Mouse (Mus musculus) intestine, embryonic 14.5 days (tissue): ENCODE data around the gene Rnf41. TPM values are rescaled to one million over a fixed set of nuclear protein-coding genes. Genes with fewer than 3 reads are reported as not detected.

ENCODE experiments used
- ATAC-seq: fragments of 200-750 bp; cut with Nextera tagmentation; replicated peaks from 2 replicates; pipeline ENCODE4 v1.8.0; 2017; ENCODE audit warnings: low read depth, moderate number of reproducible peaks, moderate TSS enrichment, moderate library complexity; ENCODE audit not compliant: low FRiP score, low TSS enrichment
- DNase-seq: peaks from one replicate; pipeline ENCODE4 v3.0.0-alpha.2; 2018; ENCODE audit warnings: low spot score
- H3K27ac ChIP-seq: fragments of 300-500 bp; sonication (generic); 2 replicates; pipeline ENCODE4 v1.5.1; 2014; ENCODE audit warnings: low read depth, mild to moderate bottlenecking, control low read depth
- H3K27me3 ChIP-seq: fragments of 300-500 bp; sonication (generic); replicated peaks from 2 replicates; pipeline ENCODE4 v1.6.1; 2014; ENCODE audit warnings: low read length, control low read depth; ENCODE audit not compliant: control insufficient read depth, insufficient read depth
- H3K36me3 ChIP-seq: fragments of 300-500 bp; sonication (generic); 2 replicates; pipeline ENCODE4 v1.6.1; 2014; ENCODE audit warnings: low read length, control low read depth; ENCODE audit not compliant: control insufficient read depth, insufficient read depth
- H3K4me1 ChIP-seq: fragments of 300-500 bp; sonication (generic); replicated peaks from 2 replicates; pipeline ENCODE4 v1.6.1; 2014; ENCODE audit warnings: low read length, control low read depth, mixed read lengths; ENCODE audit not compliant: control insufficient read depth, insufficient read depth
- H3K4me2 ChIP-seq: fragments of 300-500 bp; sonication (generic); 2 replicates; pipeline ENCODE4 v1.6.1; 2014; ENCODE audit warnings: low read length
- H3K4me3 ChIP-seq: fragments of 300-500 bp; sonication (generic); 2 replicates; pipeline ENCODE4 v1.5.1; 2014; ENCODE audit warnings: low read depth, low read length, control low read depth, mixed read lengths
- H3K9ac ChIP-seq: fragments of 300-500 bp; sonication (generic); 2 replicates; pipeline ENCODE4 v1.6.1; 2014; ENCODE audit warnings: mild to moderate bottlenecking, low read length
- H3K9me3 ChIP-seq: fragments of 300-500 bp; sonication (generic); 2 replicates; pipeline ENCODE4 v1.6.1; 2016; ENCODE audit warnings: low read length, control low read depth; ENCODE audit not compliant: control insufficient read depth
- WGBS: fragments of 180-500 bp; shearing (Covaris S2); extraction: QIAGEN DNeasy Blood & Tissue Kit; methylation state at CpG from one replicate; pipeline ENCODE4 v1.1.7; 2014; 5-methylcytosine and 5-hydroxymethylcytosine counted together
- polyA plus RNA-seq: library from polyadenylated mRNA; unstranded; fragments of >200 nt; fragmentation: Nextera tagmentation; extraction: Ambion mirVana; gene quantifications from 2 replicates; pipeline ENCODE4 v1.2.1, GENCODE M21; 2014

Gene Rnf41
- polyA plus RNA-seq, 1 experiment from 2014 or later, result 30.5 TPM

- Histone ChIP-seq H3K9me3 (no peaks in the 10 kb centered on the region), H3K4me1 (no peaks in the 10 kb centered on the region), H3K36me3 (peaks cover 51% of the 10 kb centered on the region), H3K9ac (no peak overlapping the region), H3K27ac (no peak overlapping the region), H3K27me3 (no peaks in the 10 kb centered on the region), H3K4me2 (no peak overlapping the region), H3K4me3 (no peak overlapping the region)
- DNase-seq (no peak), ATAC-seq (no peak)
- whole genome bisulfite sequencing, result 90% methylated on average over 10 of the region's 10 CpGs
Measured at GRCm38 (mm10) chr10:128441324-128442119, 30.1 kb downstream of the Rnf41 start.

- no peak overlapping the region for H3K27ac ChIP-seq
- no peak overlapping the region for H3K4me3 ChIP-seq
- no peaks in the 10 kb centered on the region for H3K4me1 ChIP-seq
- no peak overlapping the region for H3K9ac ChIP-seq
- 96% methylated on average over 1 of the region's 1 CpGs for WGBS
- H3K27me3 ChIP-seq, result no peaks in the 10 kb centered on the region
- H3K36me3 ChIP-seq, result peaks cover 39% of the 10 kb centered on the region
- no peak overlapping the region for H3K4me2 ChIP-seq
- ATAC-seq, result no peak
- H3K9me3 ChIP-seq, result no peaks in the 10 kb centered on the region
- no peak for DNase-seq
Measured at GRCm38 (mm10) chr10:128442718-128443117, 31.3 kb downstream of the Rnf41 start.

- no peak for ATAC-seq
Measured at GRCm38 (mm10) chr10:128444354-128444753, 32.9 kb downstream of the Rnf41 start.

GRCm38 (mm10) chr10:128445407-128445806 is 34.0 kb downstream of the Rnf41 start:
- Histone ChIP-seq H3K9ac (no peak overlapping the region), H3K27me3 (no peaks in the 10 kb centered on the region), H3K9me3 (no peaks in the 10 kb centered on the region), H3K4me1 (no peaks in the 10 kb centered on the region), H3K36me3 (peaks cover 18% of the 10 kb centered on the region; the same call in 1 of the 2 replicates), H3K4me2 (no peak overlapping the region), H3K4me3 (no peak overlapping the region), H3K27ac (no peak overlapping the region)
- no peak for ATAC-seq
- DNase-seq, result no peak
- 86% methylated on average over 4 of the region's 4 CpGs for WGBS

More at GRCm38 (mm10) chr10:128444354-128444753, 32.9 kb downstream of the Rnf41 start:
- Histone ChIP-seq H3K9ac (no peak overlapping the region), H3K4me1 (no peaks in the 10 kb centered on the region), H3K4me2 (no peak overlapping the region), H3K36me3 (peaks cover 24% of the 10 kb centered on the region), H3K27ac (no peak overlapping the region), H3K27me3 (no peaks in the 10 kb centered on the region), H3K4me3 (no peak overlapping the region), H3K9me3 (no peaks in the 10 kb centered on the region)
- 64% methylated on average over 6 of the region's 6 CpGs for WGBS
- DNase-seq, result no peak

GRCm38 (mm10) chr10:128451014-128451413 is 39.6 kb downstream of the Rnf41 start:
- ATAC-seq (no peak), DNase-seq (no peak)
- H3K27ac ChIP-seq, result no peak overlapping the region
- H3K36me3 ChIP-seq, result no peaks in the 10 kb centered on the region
- no peak overlapping the region for H3K4me3 ChIP-seq
- no peaks in the 10 kb centered on the region for H3K9me3 ChIP-seq
- H3K4me1 ChIP-seq, result no peaks in the 10 kb centered on the region
- H3K27me3 ChIP-seq, result no peaks in the 10 kb centered on the region
- H3K9ac ChIP-seq, result no peak overlapping the region
- WGBS, result 83% methylated on average over 6 of the region's 6 CpGs
- H3K4me2 ChIP-seq, result no peak overlapping the region

GRCm38 (mm10) chr10:128454471-128454870 is 43.0 kb downstream of the Rnf41 start:
- Histone ChIP-seq H3K27ac (no peak overlapping the region), H3K4me3 (no peak overlapping the region), H3K4me1 (0 out of 2 replicates have a peak, but pooled peaks cover 4% of the 10 kb centered on the region), H3K9me3 (no peaks in the 10 kb centered on the region), H3K9ac (no peak overlapping the region), H3K36me3 (no peaks in the 10 kb centered on the region), H3K4me2 (no peak overlapping the region), H3K27me3 (no peaks in the 10 kb centered on the region)
- WGBS, result 75% methylated on average over 3 of the region's 3 CpGs
- DNase-seq (no peak), ATAC-seq (no peak)

GRCm38 (mm10) chr10:128455280-128455679 is 43.8 kb downstream of the Rnf41 start:
- 3% methylated on average over 6 of the region's 6 CpGs for WGBS
- ATAC-seq, result no peak
- Histone ChIP-seq H3K4me1 (peaks cover 5% of the 10 kb centered on the region), H3K4me3 (no peak overlapping the region), H3K9me3 (no peaks in the 10 kb centered on the region), H3K27me3 (no peaks in the 10 kb centered on the region), H3K27ac (no peak overlapping the region), H3K9ac (no peak overlapping the region), H3K4me2 (peak overlapping the region; percentile 31; the same call in 1 of the 2 replicates), H3K36me3 (no peaks in the 10 kb centered on the region)
- DNase-seq, result peak; percentile 63

- no peak for ATAC-seq
- Histone ChIP-seq H3K9me3 (no peaks in the 10 kb centered on the region), H3K36me3 (peaks cover 19% of the 10 kb centered on the region), H3K27me3 (no peaks in the 10 kb centered on the region), H3K27ac (no peak overlapping the region), H3K4me1 (peaks cover 15% of the 10 kb centered on the region), H3K9ac (no peak overlapping the region), H3K4me2 (peak overlapping the region; percentile 58; the same call in 1 of the 2 replicates), H3K4me3 (no peak overlapping the region)
- no peak for DNase-seq
- WGBS, result 85% methylated on average over 6 of the region's 6 CpGs
Measured at GRCm38 (mm10) chr10:128457676-128458075, 46.2 kb downstream of the Rnf41 start.

- Histone ChIP-seq H3K27me3 (no peaks in the 10 kb centered on the region), H3K4me2 (peak overlapping the region; percentile 58), H3K27ac (peak overlapping the region; percentile 93), H3K9ac (peak overlapping the region; percentile 88), H3K9me3 (no peaks in the 10 kb centered on the region), H3K36me3 (peaks cover 26% of the 10 kb centered on the region), H3K4me3 (peak overlapping the region; percentile 87), H3K4me1 (peaks cover 15% of the 10 kb centered on the region)
- DNase-seq, result peak; percentile 100
- under 1% methylated on average over 29 of the region's 29 CpGs for whole genome bisulfite sequencing
- peak; percentile 70 for ATAC-seq
Measured at GRCm38 (mm10) chr10:128458348-128458718, 46.9 kb downstream of the Rnf41 start.
